17 mouse cellular contexts compared by ENCODE assay signal in the genomic region with DNA sequence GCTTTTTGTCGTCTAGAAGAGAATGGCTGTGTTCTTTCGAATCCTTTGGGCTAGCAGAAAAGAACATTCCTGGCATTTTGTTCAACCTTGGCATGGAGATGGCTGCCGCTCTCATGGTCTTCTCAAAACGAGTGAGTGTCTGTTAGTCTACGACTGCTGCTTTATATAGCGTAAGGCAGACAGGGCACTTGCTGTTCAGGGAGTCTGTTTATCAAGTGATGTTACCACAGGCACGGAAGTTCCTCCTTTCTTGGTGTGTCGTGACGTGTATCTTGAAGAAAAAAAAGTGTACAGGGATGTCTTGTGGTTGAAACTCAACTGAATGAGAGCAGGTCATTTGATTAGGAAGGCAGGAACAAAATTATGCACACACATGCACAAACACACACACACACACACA. TPM values are rescaled to one million over a fixed set of nuclear protein-coding genes. Genes with fewer than 3 reads are reported as not detected.
DNase-seq lines count a peak whose midpoint lies in the region; ATAC-seq and TF ChIP-seq lines count a peak whose summit lies in the region.
"Had no signal": no experiment of that assay in that cellular context is flagged by ENCODE, and none has a peak within 500 bp of the region (broad histone marks: within the 10 kb centered on the region; RNA-seq: fewer than 3 reads in every experiment).

Rgs1 (minus strand) TSS at position 320 of the 400 bp plus-strand sequence.

- H3K4me3 ChIP-seq in G1E (ENCODE audit: low read depth, low read length) = peak within 1 kb of the TSS; percentile 65
- H3K4me3 ChIP-seq: forebrain, embryonic 15.5 days; limb, embryonic 10.5 days; midbrain, embryonic 12.5 days had no signal

- H3K9me3 ChIP-seq in G1E (replicated peaks) = no peaks in the 10 kb centered on the region
- H3K9me3 ChIP-seq: forebrain, embryonic 15.5 days; limb, embryonic 10.5 days; midbrain, embryonic 12.5 days had no signal

- TF ChIP-seq CTCF in G1E (IDR thresholded peaks at IDR 0.05; ENCODE audit: low read depth, low read length) = no peak

- peaks cover 7% of the 10 kb centered on the region for H3K36me3 ChIP-seq in G1E (replicated peaks)
- no peaks in the 10 kb centered on the region for H3K36me3 ChIP-seq in splenic B cell, adult 2 months (ENCODE audit: control insufficient read depth, insufficient read depth, low read length, poor library complexity, severe bottlenecking)
- H3K36me3 ChIP-seq: forebrain, embryonic 15.5 days; limb, embryonic 10.5 days; midbrain, embryonic 12.5 days had no signal

- H3K27me3 ChIP-seq in G1E (ENCODE audit: insufficient read depth, low read length) = no peaks in the 10 kb centered on the region
- no peaks in the 10 kb centered on the region for H3K27me3 ChIP-seq in splenic B cell, adult 2 months (ENCODE audit: control insufficient read depth, insufficient read depth, low read length, poor library complexity, severe bottlenecking)
- H3K27me3 ChIP-seq: forebrain, embryonic 15.5 days; midbrain, embryonic 12.5 days had no signal

- peak; percentile 91 for ATAC-seq in G1E (ENCODE audit: extremely low read depth, insufficient number of reproducible peaks, low FRiP score, poor library complexity, severe bottlenecking)
- ATAC-seq: forebrain, embryonic 15.5 days had no signal

- DNase-seq in lung, adult 18-20 months = peak; percentile 4 to 18
- no peak for DNase-seq in lung, postnatal 10 days
- DNase-seq in G1E (ENCODE audit: low spot score) = no peak
- peak; percentile 93 for DNase-seq in induced T-regulatory cell, adult 2 months (ENCODE audit: low read depth)
- DNase-seq in splenic B cell, adult 2 months (ENCODE audit: low read depth, low spot score) = peak; percentile 78
- no peak for DNase-seq in yolk sac, embryonic 10.5 days (ENCODE audit: low spot score)
- no peak for DNase-seq in cerebellum, postnatal 25 days
- no peak for DNase-seq in cerebellum, postnatal 36 days
- DNase-seq: adrenal gland, postnatal 14 days; kidney, postnatal 4 days; retina, postnatal 1 day had no signal

- H3K4me1 ChIP-seq in G1E (ENCODE audit: insufficient read depth, low read depth, low read length) = peaks cover 11% of the 10 kb centered on the region
- H3K4me1 ChIP-seq: forebrain, embryonic 15.5 days; limb, embryonic 10.5 days; midbrain, embryonic 12.5 days had no signal

RNA-seq across cellular contexts. Expression of gene Rgs1, which starts in this region (rescaled TPM):
- 101 and 121 TPM in 2 replicates for total RNA-seq in G1E (2014; fragmentation: Nextera tagmentation)
- 238 and 262 TPM in 2 replicates for total RNA-seq in G1E (2017)
- polyA plus RNA-seq in G1E (2012) = 0.99 and 1.6 TPM in 2 replicates
- total RNA-seq: gastrocnemius, postnatal 4 days; heart, postnatal 36 days had no signal
- polyA plus RNA-seq: forebrain, embryonic 15.5 days; limb, embryonic 10.5 days; midbrain, embryonic 12.5 days; testis, adult 2 months had no signal

Comparison
In these comparisons a context has a peak if more than half of its experiments do, and no peak if none do; other contexts are left out.
1. DNase-seq: peak in lung, adult 18-20 months (2 of 2), induced T-regulatory cell, adult 2 months (single experiment) and splenic B cell, adult 2 months (single experiment); none in lung, postnatal 10 days (single experiment), G1E (single experiment), yolk sac, embryonic 10.5 days (single experiment), cerebellum, postnatal 25 days (0 of 2) and cerebellum, postnatal 36 days (0 of 2).